Mouse (Mus musculus) forebrain, embryonic 16.5 days (tissue): ENCODE data around the gene Gm10073. TPM values are rescaled to one million over a fixed set of nuclear protein-coding genes. Genes with fewer than 3 reads are reported as not detected.
"Not testable (repeated sequence)": the region's sequence is repeated elsewhere in the genome, so short reads cannot be mapped to it uniquely, and the experiment has no call there.

Source experiments
- ATAC-seq: fragments of 200-750 bp; cut with Nextera tagmentation; 2 replicates; pipeline ENCODE4 v1.8.0; 2017; ENCODE audit warnings: mild to moderate bottlenecking, moderate library complexity
- H3K27ac ChIP-seq: fragments of 300-500 bp; sonication (generic); 2 replicates; pipeline ENCODE4 v1.5.1; 2014; ENCODE audit warnings: low read length, control low read depth
- H3K27me3 ChIP-seq: fragments of 300-500 bp; sonication (generic); replicated peaks from 2 replicates; pipeline ENCODE4 v1.6.1; 2014; ENCODE audit warnings: low read length; ENCODE audit not compliant: control insufficient read depth, insufficient read depth
- H3K36me3 ChIP-seq: fragments of 300-500 bp; sonication (generic); 2 replicates; pipeline ENCODE4 v1.6.1; 2014; ENCODE audit not compliant: control insufficient read depth, insufficient read depth
- H3K4me1 ChIP-seq: fragments of 300-500 bp; sonication (generic); replicated peaks from 2 replicates; pipeline ENCODE4 v1.6.1; 2014; ENCODE audit warnings: low read length; ENCODE audit not compliant: control insufficient read depth, insufficient read depth
- H3K4me2 ChIP-seq: fragments of 300-500 bp; sonication (generic); 2 replicates; pipeline ENCODE4 v1.6.1; 2014; ENCODE audit warnings: mild to moderate bottlenecking, low read length, control low read depth
- H3K4me3 ChIP-seq: fragments of 300-500 bp; sonication (generic); replicated peaks from 2 replicates; pipeline ENCODE4 v1.5.1; 2014; ENCODE audit warnings: mild to moderate bottlenecking, low read length, control low read depth
- H3K9ac ChIP-seq: fragments of 300-500 bp; sonication (generic); replicated peaks from 2 replicates; pipeline ENCODE4 v1.6.1; 2014; ENCODE audit warnings: low read depth, low read length, control low read depth
- H3K9me3 ChIP-seq: fragments of 300-500 bp; sonication (generic); 2 replicates; pipeline ENCODE4 v1.6.1; 2016; ENCODE audit warnings: low read length; ENCODE audit not compliant: control insufficient read depth
- WGBS: fragments of 180-500 bp; shearing (Covaris S2); extraction: QIAGEN DNeasy Blood & Tissue Kit; methylation state at CpG from one replicate; pipeline ENCODE4 v1.1.7; 2014; 5-methylcytosine and 5-hydroxymethylcytosine counted together
- polyA plus RNA-seq: library from polyadenylated mRNA; unstranded; fragments of >200 nt; fragmentation: Nextera tagmentation; extraction: Ambion mirVana; gene quantifications from 2 replicates; pipeline ENCODE4 v1.2.1, GENCODE M21; 2015

Gene Gm10073
- polyA plus RNA-seq, 1 experiment from 2014 or later = 9.2 TPM

DNA sequence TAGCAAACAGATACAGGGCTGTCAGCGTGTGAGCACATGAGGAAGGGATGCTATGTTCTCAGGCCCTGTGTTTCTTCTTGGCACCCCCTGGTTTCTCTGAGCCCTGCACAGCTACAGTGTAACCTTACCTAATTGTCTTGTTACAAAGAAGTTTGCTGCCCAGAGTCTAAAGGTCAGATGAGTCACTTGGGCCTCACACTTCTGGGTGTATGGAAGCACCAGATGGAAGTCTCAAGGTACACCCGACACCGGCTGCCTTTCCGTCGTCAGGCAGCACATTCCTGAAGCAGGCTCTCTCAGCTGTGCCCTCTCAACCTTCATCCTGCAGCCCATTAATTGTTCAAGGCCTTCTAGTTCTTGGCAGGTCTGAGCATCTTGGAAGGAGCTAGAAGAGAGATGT, 41.4 kb upstream of the Gm10073 start:
- no peak overlapping the region for H3K4me3 ChIP-seq
- H3K4me2 ChIP-seq = no peak overlapping the region
- H3K9me3 ChIP-seq = no peaks in the 10 kb centered on the region
- no peaks in the 10 kb centered on the region for H3K36me3 ChIP-seq
- H3K27me3 ChIP-seq = no peaks in the 10 kb centered on the region
- ATAC-seq = no peak
- WGBS = 83% methylated on average over 5 of the region's 5 CpGs
- no peaks in the 10 kb centered on the region for H3K4me1 ChIP-seq
- no peak overlapping the region for H3K9ac ChIP-seq
- no peak overlapping the region for H3K27ac ChIP-seq

DNA sequence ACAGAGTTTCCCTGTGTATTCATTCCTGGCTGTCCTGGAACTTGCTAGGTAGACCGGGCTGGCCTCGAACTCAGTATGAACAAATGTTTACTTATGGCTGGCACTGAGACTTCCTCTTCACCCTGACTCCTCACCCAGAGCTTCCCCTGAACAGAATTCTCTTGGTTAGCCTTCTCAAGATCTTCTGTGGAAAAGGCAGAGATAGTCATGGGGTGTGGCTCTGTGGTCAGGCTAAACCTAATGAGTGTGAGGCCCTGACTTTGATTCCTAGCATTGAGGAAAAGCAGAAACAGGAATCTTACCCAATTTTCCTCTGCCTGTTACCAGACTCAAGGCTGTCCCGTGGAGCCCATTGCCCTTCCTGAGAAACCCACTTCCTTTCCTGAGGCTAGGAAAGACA, 38.8 kb upstream of the Gm10073 start:
- Histone ChIP-seq H3K9me3 (no peaks in the 10 kb centered on the region), H3K4me3 (no peak overlapping the region), H3K27me3 (no peaks in the 10 kb centered on the region), H3K27ac (no peak overlapping the region), H3K4me1 (no peaks in the 10 kb centered on the region), H3K9ac (no peak overlapping the region), H3K36me3 (no peaks in the 10 kb centered on the region), H3K4me2 (no peak overlapping the region)
- ATAC-seq = no peak
- WGBS = 82% methylated on average over 3 of the region's 3 CpGs

DNA sequence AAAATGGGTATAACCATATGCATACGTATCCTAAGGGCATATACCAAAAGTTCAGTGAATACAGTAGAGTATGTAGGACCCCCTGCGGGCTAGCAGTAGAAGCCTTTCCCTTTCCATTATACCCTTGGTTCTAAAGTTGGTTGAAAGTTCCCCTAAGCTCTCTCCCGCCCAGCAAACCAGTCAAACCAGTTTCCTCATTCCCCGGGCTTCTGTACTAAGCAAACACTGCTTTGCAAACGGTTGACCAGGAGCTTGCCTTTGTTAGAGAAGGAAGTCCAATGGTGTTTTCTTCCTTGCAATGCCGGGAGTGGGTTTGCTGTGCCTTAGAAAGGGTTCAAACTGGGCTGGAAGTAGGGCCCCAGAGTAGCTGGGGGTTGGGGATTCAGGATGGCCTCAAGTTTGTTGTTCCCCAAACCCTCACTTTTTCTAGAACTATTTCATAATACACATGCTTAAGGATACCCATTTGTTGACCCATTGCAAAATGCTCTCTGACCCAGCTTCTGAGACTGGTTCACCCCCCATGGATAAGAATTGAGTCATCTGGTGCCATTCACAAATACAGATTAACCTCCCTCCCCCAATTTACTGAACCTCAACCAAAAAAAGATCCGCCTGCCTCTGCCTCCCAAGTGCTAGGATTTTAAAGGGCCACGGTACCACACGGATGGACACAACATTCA, 37.8 kb upstream of the Gm10073 start:
- no peak for ATAC-seq
- H3K9me3 ChIP-seq = no peaks in the 10 kb centered on the region
- 67% methylated on average over 9 of the region's 9 CpGs for WGBS

DNA sequence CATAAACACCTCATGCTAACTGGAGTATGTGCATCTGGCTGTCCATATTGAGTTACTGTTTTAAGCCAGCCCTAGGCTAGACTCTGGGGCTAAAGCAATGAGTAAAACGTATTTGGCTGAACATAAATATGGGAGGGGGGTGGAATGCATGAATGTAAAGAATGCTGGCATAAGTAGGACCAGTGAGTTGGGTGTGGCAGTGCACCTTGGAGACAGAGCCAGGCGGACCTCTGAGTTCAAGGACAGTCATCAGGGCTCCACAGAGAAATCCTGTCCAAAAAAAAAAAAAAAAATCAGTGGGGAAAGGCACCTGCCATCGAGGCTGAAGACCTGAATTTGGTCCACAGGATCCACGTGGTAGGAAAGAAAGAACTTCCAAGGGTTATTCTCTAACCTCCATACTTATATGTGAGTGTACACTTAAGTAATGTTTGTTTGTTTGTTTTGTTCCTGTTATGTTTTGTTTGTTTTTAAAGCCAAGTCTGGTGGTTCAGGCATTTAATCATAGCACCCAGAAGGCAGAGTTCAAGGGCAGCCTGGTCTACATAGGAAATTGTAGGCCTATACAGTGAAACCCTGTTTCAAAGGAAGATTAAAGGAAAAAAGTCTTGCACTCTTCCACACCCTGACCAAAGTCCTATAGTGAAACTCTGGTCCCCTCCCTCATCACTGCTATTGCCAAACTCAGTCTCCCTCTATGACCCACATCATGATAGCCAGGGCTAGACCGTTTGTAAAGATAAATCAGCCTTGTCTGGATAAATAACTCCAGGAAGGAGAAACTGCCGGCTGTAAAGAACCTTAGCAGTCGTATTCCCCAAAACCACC, 36.0 kb upstream of the Gm10073 start:
- Histone ChIP-seq H3K36me3 (no peaks in the 10 kb centered on the region), H3K27ac (no peak overlapping the region), H3K4me2 (no peak overlapping the region), H3K9me3 (no peaks in the 10 kb centered on the region), H3K4me3 (no peak overlapping the region), H3K9ac (no peak overlapping the region), H3K4me1 (no peaks in the 10 kb centered on the region), H3K27me3 (peaks cover 11% of the 10 kb centered on the region; the same call in 1 of the 2 replicates)
- 74% methylated on average over 7 of the region's 7 CpGs for WGBS
- no peak for ATAC-seq

More for the DNA sequence above, 37.8 kb upstream of the Gm10073 start:
- no peaks in the 10 kb centered on the region for H3K4me1 ChIP-seq
- H3K9ac ChIP-seq = no peak overlapping the region
- no peak overlapping the region for H3K4me2 ChIP-seq
- no peaks in the 10 kb centered on the region for H3K27me3 ChIP-seq
- no peak overlapping the region for H3K4me3 ChIP-seq
- H3K36me3 ChIP-seq = no peaks in the 10 kb centered on the region
- H3K27ac ChIP-seq = no peak overlapping the region

DNA sequence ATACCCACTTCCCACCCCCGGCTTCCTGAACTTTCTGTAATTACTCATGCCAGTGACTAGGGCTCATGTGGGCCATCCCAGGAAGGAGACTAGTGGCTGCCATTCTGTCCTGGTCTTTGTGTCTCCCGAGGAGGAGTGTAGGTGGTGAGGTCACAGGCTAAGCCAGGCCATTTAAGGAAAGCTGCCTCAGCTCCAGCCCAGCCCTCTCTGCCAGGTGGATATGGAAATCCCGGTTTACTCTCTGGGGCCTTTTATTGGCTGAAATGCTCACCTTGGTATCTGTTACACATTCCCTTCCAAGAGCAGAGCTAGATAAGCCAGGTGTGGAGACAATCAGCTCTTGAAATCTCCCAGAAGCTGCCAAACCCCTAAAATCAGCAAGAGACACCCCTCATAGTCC, 35.2 kb upstream of the Gm10073 start:
- 68% methylated on average over 3 of the region's 3 CpGs for WGBS
- no peak overlapping the region for H3K4me3 ChIP-seq
- H3K27ac ChIP-seq = no peak overlapping the region
- H3K27me3 ChIP-seq = peaks cover 19% of the 10 kb centered on the region
- no peak overlapping the region for H3K4me2 ChIP-seq
- H3K4me1 ChIP-seq = peaks cover 6% of the 10 kb centered on the region
- H3K36me3 ChIP-seq = no peaks in the 10 kb centered on the region
- no peak for ATAC-seq
- no peaks in the 10 kb centered on the region for H3K9me3 ChIP-seq
- H3K9ac ChIP-seq = no peak overlapping the region

DNA sequence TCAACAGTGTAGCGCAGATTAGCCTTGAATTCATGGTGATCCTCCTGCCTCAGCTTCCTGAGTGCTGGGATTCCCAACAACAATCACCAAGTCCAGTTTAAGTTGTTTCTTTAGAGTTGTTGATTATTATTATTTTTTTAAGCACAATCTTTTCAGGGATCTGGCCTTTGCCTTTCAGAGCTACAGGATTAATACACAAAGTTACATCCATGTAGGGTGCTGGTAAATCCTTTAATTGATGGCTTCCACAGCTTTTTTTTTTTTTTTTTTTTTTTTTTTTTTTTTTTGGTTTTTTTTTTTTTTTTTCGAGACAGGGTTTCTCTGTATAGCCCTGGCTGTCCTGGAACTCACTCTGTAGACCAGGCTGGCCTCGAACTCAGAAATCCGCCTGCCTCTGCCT, 34.5 kb upstream of the Gm10073 start:
- not testable (repeated sequence) for H3K4me2 ChIP-seq, H3K36me3 ChIP-seq, H3K27ac ChIP-seq, ATAC-seq, H3K9me3 ChIP-seq, H3K4me3 ChIP-seq, H3K9ac ChIP-seq
- H3K27me3 ChIP-seq = peaks cover 25% of the 10 kb centered on the region
- H3K4me1 ChIP-seq = peaks cover 13% of the 10 kb centered on the region
- WGBS = 100% methylated on average over 3 of the region's 4 CpGs

DNA sequence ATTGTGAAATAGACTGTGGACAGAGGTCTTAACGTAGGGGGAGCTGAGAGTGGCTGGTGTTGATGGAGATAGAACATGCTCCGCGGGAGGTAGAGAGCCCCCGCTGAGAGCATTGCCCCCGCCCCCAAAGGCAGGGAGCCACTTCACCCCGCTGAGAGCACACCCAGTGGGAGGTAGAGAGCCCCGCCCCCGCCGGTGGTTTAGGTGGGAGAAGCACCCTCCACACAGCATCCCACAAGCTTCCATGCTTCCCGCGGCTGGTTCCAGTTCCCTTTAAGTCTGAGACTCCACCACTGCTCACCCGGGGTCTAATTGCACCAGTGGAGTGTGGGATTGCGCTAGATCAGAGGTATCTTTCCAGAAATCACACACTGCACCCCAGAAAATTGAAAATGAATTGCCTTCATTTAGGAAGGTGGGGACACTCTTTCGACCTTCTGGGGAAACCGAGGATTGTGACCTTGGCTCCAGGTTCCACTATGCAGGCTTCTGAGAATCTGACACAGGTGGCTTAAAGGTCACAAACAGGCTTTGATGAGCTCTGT, 33.4 kb upstream of the Gm10073 start:
- H3K27ac ChIP-seq = no peak overlapping the region
- no peaks in the 10 kb centered on the region for H3K9me3 ChIP-seq
- peaks cover 31% of the 10 kb centered on the region for H3K27me3 ChIP-seq
- H3K4me3 ChIP-seq = no peak overlapping the region
- H3K4me2 ChIP-seq = no peak overlapping the region
- WGBS = 42% methylated on average over 13 of the region's 15 CpGs
- H3K36me3 ChIP-seq = no peaks in the 10 kb centered on the region
- H3K4me1 ChIP-seq = peaks cover 14% of the 10 kb centered on the region
- no peak overlapping the region for H3K9ac ChIP-seq
- ATAC-seq = no peak

DNA sequence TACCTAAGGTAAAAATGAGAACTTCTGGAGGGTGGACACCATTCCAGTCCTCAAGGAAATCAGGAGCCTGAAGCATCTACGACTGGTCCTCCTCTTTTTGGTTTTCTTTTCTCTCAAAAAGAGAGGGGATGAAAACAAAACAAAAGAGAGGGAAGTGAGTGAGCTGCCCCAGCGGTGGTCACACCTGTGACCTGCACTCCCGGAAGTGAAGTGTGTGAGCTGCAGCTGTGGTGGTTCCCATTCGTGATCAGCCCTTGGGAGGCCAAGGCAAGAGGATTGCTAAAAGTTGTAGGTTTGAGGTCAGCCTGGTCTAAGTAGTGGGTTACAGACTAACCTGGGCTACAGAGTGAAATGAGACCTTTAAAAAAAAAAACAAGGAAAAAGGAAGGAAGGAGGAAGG, 32.9 kb upstream of the Gm10073 start:
- ATAC-seq = no peak
- no peak overlapping the region for H3K4me3 ChIP-seq
- no peak overlapping the region for H3K9ac ChIP-seq
- WGBS = 52% methylated on average over 4 of the region's 4 CpGs
- H3K36me3 ChIP-seq = no peaks in the 10 kb centered on the region
- no peak overlapping the region for H3K4me2 ChIP-seq
- H3K27me3 ChIP-seq = peaks cover 31% of the 10 kb centered on the region
- H3K9me3 ChIP-seq = no peaks in the 10 kb centered on the region
- no peak overlapping the region for H3K27ac ChIP-seq
- peaks cover 14% of the 10 kb centered on the region for H3K4me1 ChIP-seq

DNA sequence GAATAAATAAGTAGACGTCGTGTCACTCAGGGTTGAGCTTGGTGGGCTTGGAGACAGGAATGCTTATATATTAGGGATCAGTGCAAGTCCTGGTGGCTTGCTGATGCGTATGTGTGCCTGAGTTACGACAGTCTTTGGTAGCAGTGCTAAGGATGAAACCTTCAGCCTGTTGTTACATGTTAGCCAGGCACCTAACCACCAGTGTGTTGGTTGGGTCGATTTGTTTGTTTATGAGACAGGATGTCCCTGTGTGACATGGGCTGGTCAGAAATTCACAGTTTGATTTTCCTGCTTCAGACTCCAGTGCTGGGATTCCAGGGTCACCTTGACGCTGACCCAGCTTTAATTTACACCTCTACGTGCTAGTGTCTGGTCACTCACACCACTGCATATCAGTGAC, 32.4 kb upstream of the Gm10073 start:
- H3K27ac ChIP-seq = no peak overlapping the region
- no peak for ATAC-seq
- H3K4me1 ChIP-seq = peaks cover 14% of the 10 kb centered on the region
- no peak overlapping the region for H3K9ac ChIP-seq
- peaks cover 31% of the 10 kb centered on the region for H3K27me3 ChIP-seq
- H3K9me3 ChIP-seq = no peaks in the 10 kb centered on the region
- H3K4me3 ChIP-seq = no peak overlapping the region
- no peak overlapping the region for H3K4me2 ChIP-seq
- 77% methylated on average over 7 of the region's 7 CpGs for WGBS
- no peaks in the 10 kb centered on the region for H3K36me3 ChIP-seq
